Mouse (Mus musculus) stomach, postnatal 0 days (tissue): Measurements from ENCODE around the gene Rho. TPM values are rescaled to one million over a fixed set of nuclear protein-coding genes. Genes with fewer than 3 reads are reported as not detected.

ENCODE experiments used
- ATAC-seq: fragments of 200-750 bp; cut with Nextera tagmentation; 2 replicates; pipeline ENCODE4 v1.8.0; 2017; ENCODE audit not compliant: low FRiP score, low TSS enrichment
- DNase-seq: peaks from one replicate; pipeline ENCODE4 v3.0.0-alpha.2; 2016; ENCODE audit warnings: low spot score
- H3K27ac ChIP-seq: fragments of 300-500 bp; sonication (generic); replicated peaks from 2 replicates; pipeline ENCODE4 v1.5.1; 2014; ENCODE audit warnings: mild to moderate bottlenecking, control low read depth
- H3K27me3 ChIP-seq: fragments of 300-500 bp; sonication (generic); 2 replicates; pipeline ENCODE4 v1.6.1; 2014; ENCODE audit warnings: low read length; ENCODE audit not compliant: control insufficient read depth, insufficient read depth
- H3K36me3 ChIP-seq: fragments of 300-500 bp; sonication (generic); 2 replicates; pipeline ENCODE4 v1.6.1; 2014; ENCODE audit warnings: low read length, mixed read lengths; ENCODE audit not compliant: control insufficient read depth, insufficient read depth
- H3K4me1 ChIP-seq: fragments of 300-500 bp; sonication (generic); replicated peaks from 2 replicates; pipeline ENCODE4 v1.6.1; 2014; ENCODE audit warnings: antibody characterized with exemption; ENCODE audit not compliant: control insufficient read depth, insufficient read depth
- H3K4me2 ChIP-seq: fragments of 300-500 bp; sonication (generic); replicated peaks from 2 replicates; pipeline ENCODE4 v1.6.1; 2014; ENCODE audit warnings: low read depth, mild to moderate bottlenecking, control low read depth, moderate library complexity
- H3K4me3 ChIP-seq: fragments of 300-500 bp; sonication (generic); 2 replicates; pipeline ENCODE4 v1.5.1; 2014; ENCODE audit warnings: low read depth, low read length, control low read depth
- H3K9ac ChIP-seq: fragments of 300-500 bp; sonication (generic); 2 replicates; pipeline ENCODE4 v1.6.1; 2014; ENCODE audit warnings: mild to moderate bottlenecking, low read length, control low read depth, mixed read lengths
- H3K9me3 ChIP-seq: fragments of 300-500 bp; sonication (generic); 2 replicates; pipeline ENCODE4 v1.6.1; 2016; ENCODE audit warnings: low read length; ENCODE audit not compliant: control insufficient read depth
- CTCF ChIP-seq: IDR thresholded peaks from 2 replicates; pipeline ENCODE4 v1.5.1; 2016; ENCODE audit warnings: antibody characterized with exemption, low read depth, mild to moderate bottlenecking, moderate library complexity
- EP300 ChIP-seq: optimal IDR thresholded peaks from 2 replicates; pipeline ENCODE3; 2016; ENCODE audit warnings: antibody characterized with exemption
- WGBS: fragments of 180-500 bp; shearing (Covaris S2); extraction: QIAGEN DNeasy Blood & Tissue Kit; methylation state at CpG from one replicate; pipeline ENCODE4 v1.1.7; 2014; 5-methylcytosine and 5-hydroxymethylcytosine counted together
- polyA plus RNA-seq: library from polyadenylated mRNA; unstranded; fragments of >200 nt; fragmentation: Nextera tagmentation; extraction: Ambion mirVana; gene quantifications from 2 replicates; pipeline ENCODE4 v1.2.1, GENCODE M21; 2015

Gene Rho
- polyA plus RNA-seq, 1 experiment from 2014 or later, result 0.10 TPM

- Histone ChIP-seq H3K4me1 (no peaks in the 10 kb centered on the region), H3K4me2 (no peak overlapping the region), H3K9me3 (no peaks in the 10 kb centered on the region), H3K4me3 (no peak overlapping the region), H3K9ac (no peak overlapping the region), H3K36me3 (0 out of 2 replicates have a peak, but pooled peaks cover 2% of the 10 kb centered on the region), H3K27me3 (no peaks in the 10 kb centered on the region), H3K27ac (no peak overlapping the region)
- no peak for ATAC-seq
- TF ChIP-seq EP300 (no peak), CTCF (no peak)
- 78% methylated on average over 3 of the region's 3 CpGs for WGBS
- DNase-seq, result no peak
These were observed 22.5 kb upstream of the Rho start for GRCm38 (mm10) chr6:115909052-115909451.

DNA sequence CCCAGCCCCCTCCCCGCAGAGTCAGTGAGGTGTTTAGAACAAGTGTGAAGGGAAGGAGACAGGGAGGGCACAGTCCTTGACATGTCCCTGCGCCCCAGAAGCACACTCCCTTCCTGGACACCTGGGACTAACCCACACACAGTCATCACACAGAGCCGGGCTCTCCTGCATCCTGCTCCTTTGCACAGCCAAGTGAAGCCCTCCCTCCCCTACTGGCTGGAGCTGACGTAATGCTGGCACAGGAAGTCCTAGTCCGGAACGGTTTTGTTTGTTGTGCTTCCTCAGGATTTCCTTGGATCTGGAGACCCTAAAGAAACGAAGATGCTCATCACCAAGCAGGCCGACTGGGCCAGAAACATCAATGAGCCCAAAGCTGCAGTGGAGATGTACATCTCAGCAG is 21.6 kb upstream of the Rho start:
- Histone ChIP-seq H3K4me3 (no peak overlapping the region), H3K4me2 (no peak overlapping the region), H3K27me3 (no peaks in the 10 kb centered on the region), H3K36me3 (0 out of 2 replicates have a peak, but pooled peaks cover 2% of the 10 kb centered on the region), H3K27ac (peak overlapping the region; percentile 35; the same call in 1 of the 2 replicates), H3K9me3 (no peaks in the 10 kb centered on the region), H3K9ac (no peak overlapping the region), H3K4me1 (no peaks in the 10 kb centered on the region)
- WGBS, result 58% methylated on average over 8 of the region's 8 CpGs
- no peak for DNase-seq
- peak; percentile 67; the same call in 1 of the 2 replicates for ATAC-seq
- TF ChIP-seq CTCF (no peak), EP300 (no peak)

DNA sequence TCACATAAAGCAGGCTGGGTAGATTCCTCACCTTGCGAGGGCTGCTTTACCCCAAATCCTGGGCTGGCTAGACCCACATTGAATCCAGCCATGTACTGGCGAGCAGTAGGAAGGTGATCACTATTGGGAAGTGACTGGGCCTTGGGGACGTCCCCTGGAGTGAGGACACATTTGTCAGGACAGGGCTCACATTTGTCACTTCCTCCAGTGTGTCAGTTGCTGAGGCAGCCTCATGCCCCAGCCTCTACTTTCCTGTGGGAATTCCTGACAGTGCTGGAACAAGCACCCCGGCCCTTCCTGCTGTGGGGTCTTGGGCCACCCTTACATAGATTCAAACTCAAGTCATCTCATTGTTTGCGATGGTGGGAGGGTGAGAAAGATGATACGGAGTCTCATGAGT is 19.8 kb upstream of the Rho start:
- TF ChIP-seq CTCF, result no peak
- TF ChIP-seq EP300, result no peak
- no peak overlapping the region for H3K4me2 ChIP-seq
- H3K27me3 ChIP-seq, result no peaks in the 10 kb centered on the region
- no peaks in the 10 kb centered on the region for H3K9me3 ChIP-seq
- 83% methylated on average over 6 of the region's 6 CpGs for WGBS
- no peak overlapping the region for H3K9ac ChIP-seq
- H3K27ac ChIP-seq, result no peak overlapping the region
- 0 out of 2 replicates have a peak, but pooled peaks cover under 1% of the 10 kb centered on the region for H3K36me3 ChIP-seq
- H3K4me1 ChIP-seq, result no peaks in the 10 kb centered on the region
- ATAC-seq (no peak), DNase-seq (no peak)
- H3K4me3 ChIP-seq, result no peak overlapping the region

DNA sequence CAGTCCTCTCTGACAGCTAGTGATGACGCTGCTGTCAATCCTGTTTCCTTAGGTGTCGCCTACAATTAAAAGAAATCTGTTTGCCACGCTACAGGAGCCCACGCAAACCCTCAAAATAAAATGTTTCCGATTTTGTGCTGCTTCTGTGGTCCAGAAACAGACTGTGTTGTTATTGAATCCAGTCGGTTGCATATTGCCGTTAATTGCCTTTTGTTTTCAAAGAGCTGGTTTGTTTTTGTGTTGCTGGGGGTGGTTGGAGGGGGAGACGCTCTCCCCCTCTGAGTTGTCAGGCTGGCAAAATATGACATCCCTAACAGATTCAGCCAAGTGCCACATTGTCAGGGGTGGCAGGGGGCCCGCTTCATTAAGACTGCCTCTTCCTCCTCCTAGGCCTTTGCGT is 18.1 kb upstream of the Rho start:
- H3K9ac ChIP-seq, result no peak overlapping the region
- DNase-seq (no peak), ATAC-seq (no peak)
- no peak overlapping the region for H3K4me3 ChIP-seq
- TF ChIP-seq CTCF (no peak), EP300 (no peak)
- 86% methylated on average over 10 of the region's 10 CpGs for WGBS
- H3K4me1 ChIP-seq, result no peaks in the 10 kb centered on the region
- H3K9me3 ChIP-seq, result no peaks in the 10 kb centered on the region
- no peaks in the 10 kb centered on the region for H3K27me3 ChIP-seq
- no peak overlapping the region for H3K4me2 ChIP-seq
- no peak overlapping the region for H3K27ac ChIP-seq
- no peaks in the 10 kb centered on the region for H3K36me3 ChIP-seq

DNA sequence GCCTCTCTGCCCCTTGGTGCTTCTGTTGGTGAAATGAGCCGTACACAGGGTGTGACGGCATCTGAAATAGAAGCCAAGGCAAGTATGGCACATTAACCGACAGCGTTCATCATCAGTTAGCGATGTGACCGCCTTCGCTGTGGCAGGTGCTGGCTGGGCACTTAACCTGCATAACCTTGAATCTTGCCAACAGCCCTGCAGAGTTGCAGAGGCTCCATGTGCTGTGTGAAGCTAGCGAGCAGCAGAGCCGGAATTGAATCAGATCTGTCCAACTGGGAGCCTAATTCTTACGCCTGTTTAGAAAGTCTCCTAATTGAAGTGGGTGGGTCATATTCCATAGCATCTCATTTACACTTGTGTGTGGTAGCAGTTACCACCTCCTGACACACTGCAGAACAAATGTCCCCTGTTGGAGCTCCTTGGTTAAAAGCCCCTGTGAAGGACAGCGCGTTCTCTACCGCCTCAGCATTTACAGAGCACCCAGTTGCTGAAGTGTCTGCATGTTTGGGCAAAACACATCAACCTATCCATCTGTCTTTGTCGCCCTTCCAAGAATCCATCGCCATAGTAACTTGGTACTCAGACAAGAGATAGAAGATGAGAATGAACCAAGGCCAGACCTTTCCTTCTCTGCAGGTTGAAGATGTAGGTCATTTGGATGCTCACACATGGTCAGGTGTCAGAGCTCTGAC is 16.9 kb upstream of the Rho start:
- TF ChIP-seq CTCF, result no peak
- no peak for TF ChIP-seq EP300

GRCm38 (mm10) chr6:115915601-115916445 is 15.7 kb upstream of the Rho start:
- no peak for ATAC-seq

More for the DNA sequence above, 16.9 kb upstream of the Rho start:
- no peak overlapping the region for H3K27ac ChIP-seq
- no peak for DNase-seq
- H3K4me1 ChIP-seq, result no peaks in the 10 kb centered on the region
- no peak overlapping the region for H3K9ac ChIP-seq
- H3K27me3 ChIP-seq, result no peaks in the 10 kb centered on the region
- ATAC-seq, result no peak
- no peak overlapping the region for H3K4me3 ChIP-seq
- WGBS, result 84% methylated on average over 15 of the region's 15 CpGs
- H3K36me3 ChIP-seq, result no peaks in the 10 kb centered on the region
- H3K4me2 ChIP-seq, result no peak overlapping the region
- no peaks in the 10 kb centered on the region for H3K9me3 ChIP-seq

More at GRCm38 (mm10) chr6:115915601-115916445, 15.7 kb upstream of the Rho start:
- Histone ChIP-seq H3K27me3 (no peaks in the 10 kb centered on the region), H3K9ac (no peak overlapping the region), H3K4me1 (no peaks in the 10 kb centered on the region), H3K4me3 (no peak overlapping the region), H3K9me3 (no peaks in the 10 kb centered on the region), H3K4me2 (no peak overlapping the region), H3K36me3 (no peaks in the 10 kb centered on the region), H3K27ac (no peak overlapping the region)
- WGBS, result 60% methylated on average over 17 of the region's 17 CpGs
- DNase-seq, result no peak
- no peak for TF ChIP-seq EP300
- no peak for TF ChIP-seq CTCF
